Mouse (Mus musculus) lung, postnatal 0 days (tissue): ENCODE measurements at regions not wholly inside any gene's neighbourhood (a gene's known extent, or its start where the extent isn't known, plus 50 kb on each side); places are given as distances from the start of the nearest gene placed in this dataset.

ENCODE experiments used
- CTCF ChIP-seq: IDR thresholded peaks from 2 replicates; pipeline ENCODE4 v1.5.1; 2016; ENCODE audit warnings: antibody characterized with exemption, mild to moderate bottlenecking
- EP300 ChIP-seq: IDR thresholded peaks from 2 replicates; pipeline ENCODE4 v1.6.1; 2016; ENCODE audit warnings: antibody characterized with exemption, mild to moderate bottlenecking, control low read depth

DNA sequence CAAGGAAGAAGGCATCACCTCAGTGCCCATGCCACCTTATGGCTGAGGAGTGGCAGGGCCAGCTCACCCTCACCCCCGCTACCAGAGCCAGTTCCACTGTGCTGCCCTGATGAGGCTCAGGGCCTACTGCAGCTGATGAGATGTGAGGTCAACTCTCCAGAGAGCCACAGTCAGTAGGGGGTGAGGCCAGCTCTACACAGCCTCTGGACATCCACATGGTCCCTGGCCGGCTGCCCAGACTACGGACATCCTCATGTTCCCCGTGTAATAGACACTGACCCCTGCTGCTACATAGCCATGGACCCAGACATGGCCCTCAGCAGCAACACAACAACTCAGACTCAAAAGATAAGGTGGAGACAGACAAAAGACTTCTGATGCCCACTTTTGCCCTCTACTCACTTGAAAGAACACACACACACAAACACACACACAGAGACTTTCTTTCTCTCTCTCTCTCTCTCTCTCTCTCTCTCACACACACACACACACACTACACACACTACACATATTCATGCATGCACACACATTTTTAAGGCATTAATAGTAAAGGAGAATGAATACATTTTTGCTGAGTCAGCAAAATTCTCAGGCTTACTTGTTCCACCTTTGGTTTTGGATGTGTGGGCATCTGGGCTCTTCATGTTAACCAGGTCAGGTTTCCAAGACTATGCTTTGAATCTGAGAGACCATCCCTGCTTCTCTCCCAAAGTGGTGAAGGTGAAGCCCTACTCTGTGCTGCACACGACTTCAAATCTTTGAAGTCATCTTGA, 604.4 kb upstream of the Nrp1 start:
- TF ChIP-seq EP300 (no peak), CTCF (no peak)
